Mouse (Mus musculus) MN1 (cell line): ENCODE results near the gene Jph4.

Experiments used
- DNase-seq: peaks from one replicate; pipeline ENCODE4 v3.0.0-alpha.2; 2016; ENCODE audit warnings: low spot score

Jph4 gene

GRCm38 (mm10) chr14:55063581-55064381, 53.0 kb downstream of the Jph4 start:
- no peak for DNase-seq

GRCm38 (mm10) chr14:55063117-55063516, 53.6 kb downstream of the Jph4 start:
- DNase-seq = no peak

GRCm38 (mm10) chr14:55062626-55063025, 54.1 kb downstream of the Jph4 start:
- DNase-seq = peak; percentile 62

- DNase-seq = no peak
These were observed 54.9 kb downstream of the Jph4 start for GRCm38 (mm10) chr14:55061845-55062244.

- DNase-seq = no peak
These were observed 56.8 kb downstream of the Jph4 start for GRCm38 (mm10) chr14:55059931-55060330.

- no peak for DNase-seq
These were observed 57.7 kb downstream of the Jph4 start for GRCm38 (mm10) chr14:55059009-55059408.
